Mouse (Mus musculus) small intestine, adult 2 months (tissue): ENCODE results near the gene Itsn1.

Experiments used
- CTCF ChIP-seq: fragments of 200-500 bp; IDR thresholded peaks from 2 replicates; pipeline ENCODE4 v1.5.1; 2012; ENCODE audit warnings: low read depth, mild to moderate bottlenecking, control low read depth, inconsistent platforms, low read length, moderate library complexity, mixed read lengths; ENCODE audit not compliant: insufficient replicate concordance, insufficient read length; ENCODE audit errors: extremely low read depth
- POLR2A ChIP-seq: fragments of 200-500 bp; IDR thresholded peaks from 2 replicates; pipeline ENCODE4 v1.6.1; 2012; ENCODE audit warnings: low read depth, mild to moderate bottlenecking, control low read depth, inconsistent platforms, low read length, moderate library complexity

GRCm38 (mm10) chr16:91688023-91688618 lies 41.0 kb upstream of the Itsn1 start:
- TF ChIP-seq CTCF (no peak), POLR2A (no peak)
